Mouse (Mus musculus): ENCODE measurements around the gene Cacna1d.

Cacna1d gene

DNA sequence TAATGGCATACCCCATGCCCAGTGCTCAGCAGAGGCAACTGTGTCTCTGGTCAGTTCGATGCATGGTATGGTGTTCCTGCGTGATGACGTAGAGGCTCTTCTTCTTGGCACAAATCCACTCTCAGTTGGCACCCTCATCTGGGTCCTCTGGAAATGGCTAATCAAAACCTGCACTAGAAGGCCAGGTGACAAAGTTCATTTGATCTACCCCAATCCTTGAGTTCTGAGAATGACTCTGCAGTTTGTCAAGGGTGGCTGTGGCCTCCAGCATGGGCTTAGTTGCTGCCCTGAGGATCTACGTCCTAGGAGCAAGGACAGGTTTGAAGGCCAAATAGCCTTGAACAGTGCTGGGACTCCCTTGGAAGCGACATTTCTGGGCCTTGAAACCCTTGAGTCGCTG, 472.4 kb downstream of the Cacna1d start:
- DNase-seq (ENCODE audit: low spot score) = no peak

DNA sequence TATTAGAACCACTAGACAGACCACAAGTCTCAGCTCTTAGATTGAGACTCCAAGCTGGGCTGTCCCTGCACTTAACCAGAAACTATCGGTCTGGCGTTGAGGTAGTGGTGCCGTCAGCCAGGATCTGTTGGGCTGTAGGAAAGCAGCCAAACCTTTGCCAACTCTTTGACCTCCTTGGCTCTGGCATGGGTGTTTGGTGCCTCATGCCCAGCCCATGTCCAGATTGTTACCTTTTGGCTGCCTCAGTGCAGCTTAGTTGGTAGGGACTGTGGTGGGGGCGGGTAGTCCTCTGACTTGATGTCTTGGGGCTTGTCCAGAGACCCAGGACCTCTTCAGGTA, 472.8 kb downstream of the Cacna1d start:
- DNase-seq (ENCODE audit: low spot score) = no peak

DNA sequence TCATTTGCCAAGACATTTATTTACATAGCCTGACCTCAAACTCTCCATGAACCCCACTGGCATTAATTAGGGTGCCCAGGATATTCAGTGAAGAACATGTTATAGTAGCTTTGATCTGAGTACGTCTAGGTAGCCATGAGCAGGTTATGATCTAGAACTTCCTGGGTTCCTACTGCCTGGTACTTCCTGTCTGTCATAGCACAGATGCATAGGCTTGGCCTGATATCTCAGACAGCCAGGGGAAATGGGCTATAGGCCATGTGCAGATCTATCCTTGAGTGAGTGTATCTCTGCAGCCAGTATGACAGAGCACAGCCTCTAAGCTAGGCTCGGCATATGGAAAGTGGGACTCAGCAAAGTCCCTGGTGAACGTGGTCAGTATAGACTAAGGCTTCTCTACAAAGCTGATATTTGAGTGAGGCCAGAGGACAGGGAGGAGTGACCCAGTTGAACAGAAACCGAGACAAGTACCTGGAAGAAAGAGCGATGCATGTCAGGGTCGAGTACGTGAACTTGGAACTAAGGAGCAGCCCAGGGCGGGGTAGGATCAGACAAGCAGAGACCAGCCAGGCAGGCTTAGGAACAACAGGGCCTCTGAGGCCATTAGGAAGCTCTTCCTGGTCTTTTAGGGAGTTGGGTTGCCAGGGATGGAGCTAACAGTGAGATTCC, 473.3 kb downstream of the Cacna1d start:
- DNase-seq (ENCODE audit: low spot score) = no peak

DNA sequence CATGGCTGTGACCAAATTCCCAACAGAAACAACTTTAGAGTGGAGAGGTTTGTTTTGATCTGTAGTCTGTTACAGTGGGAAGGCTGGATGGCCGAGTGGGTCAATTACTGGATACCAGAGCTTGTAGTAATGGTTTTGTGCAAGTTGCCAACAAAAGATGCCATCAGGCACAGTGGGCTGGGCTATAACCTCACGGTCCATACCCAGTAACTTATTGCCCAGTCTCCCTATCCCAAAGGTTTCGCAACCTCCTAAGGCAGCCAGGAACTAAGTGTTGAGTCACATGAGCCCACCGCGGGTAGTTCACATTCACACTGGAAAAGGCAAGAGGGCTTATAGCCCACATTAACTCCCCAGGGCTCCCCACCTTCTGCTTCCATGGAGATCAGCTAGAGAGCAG, 474.6 kb downstream of the Cacna1d start:
- no peak for DNase-seq (ENCODE audit: low spot score)

DNA sequence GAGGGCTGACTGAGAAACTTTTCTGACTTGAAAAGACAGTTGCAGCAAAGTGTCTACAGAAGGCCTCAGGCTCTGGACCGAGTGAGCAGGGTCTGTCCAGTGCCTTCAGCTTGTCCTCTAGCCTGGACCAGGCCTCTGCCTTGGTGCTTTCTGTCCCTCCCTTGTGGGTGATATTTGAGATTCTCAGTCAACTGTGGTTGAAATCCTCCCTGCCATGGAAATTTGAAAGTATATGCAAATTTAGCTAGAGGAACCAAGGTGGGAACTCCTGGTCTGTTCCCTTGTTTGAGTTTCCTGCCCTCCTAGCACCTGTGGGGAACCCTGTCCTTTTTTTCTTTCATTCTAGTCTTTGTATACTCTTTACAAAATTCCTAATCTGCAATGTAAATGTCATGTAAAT, 476.2 kb downstream of the Cacna1d start:
- DNase-seq (ENCODE audit: low spot score) = no peak

DNA sequence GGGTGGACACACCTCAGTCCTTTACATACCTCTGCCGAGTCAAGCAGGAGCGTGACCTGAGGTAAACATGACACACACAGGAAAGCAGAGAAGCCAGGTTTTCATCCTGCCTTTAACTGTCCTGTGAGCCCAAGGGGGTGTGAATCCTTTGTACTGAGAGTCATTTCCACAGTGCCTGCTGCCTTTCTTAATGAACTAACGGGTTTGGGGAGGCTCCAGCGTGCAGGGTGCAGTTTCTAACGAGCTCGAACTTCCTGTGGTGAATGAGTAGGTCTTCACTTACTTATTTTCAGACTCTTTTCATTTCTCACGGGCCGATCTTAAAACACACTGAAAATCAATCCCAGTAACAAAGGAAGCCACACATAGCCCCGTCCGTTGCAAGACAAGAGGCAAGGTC, 476.8 kb downstream of the Cacna1d start:
- no peak for DNase-seq (ENCODE audit: low spot score)

DNA sequence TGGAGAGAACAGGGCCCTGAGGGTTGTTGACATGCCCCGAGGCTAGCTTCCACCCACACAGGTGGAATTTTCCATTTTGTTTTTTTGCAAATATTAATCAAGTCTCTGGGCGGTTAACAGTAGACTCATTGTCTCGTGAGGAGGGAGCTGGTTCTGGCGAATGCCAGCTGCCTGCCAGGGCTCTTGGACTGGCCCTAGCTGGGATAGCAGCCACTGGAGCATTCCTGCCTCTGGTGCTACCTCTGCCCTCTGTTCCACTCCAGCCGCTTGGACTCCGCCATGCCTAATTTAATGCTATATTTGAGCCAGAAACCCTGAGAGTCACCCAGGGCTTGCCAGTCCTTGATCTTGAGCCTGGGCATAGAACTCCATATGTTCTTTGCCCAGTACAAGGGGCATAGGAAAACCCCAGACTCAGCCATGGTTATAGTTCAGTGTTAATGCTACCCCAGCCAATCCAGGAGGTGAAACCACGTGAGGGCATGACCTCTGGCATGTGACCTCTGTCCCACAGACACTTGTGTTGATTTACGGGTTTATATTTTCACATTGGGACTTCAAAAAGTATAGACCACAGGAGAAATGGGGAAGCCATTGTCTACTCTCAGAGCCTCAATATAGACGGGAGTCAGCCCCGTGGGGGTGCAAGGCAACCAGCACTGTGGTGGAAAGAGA, 479.2 kb downstream of the Cacna1d start:
- no peak for DNase-seq (ENCODE audit: low spot score)

DNA sequence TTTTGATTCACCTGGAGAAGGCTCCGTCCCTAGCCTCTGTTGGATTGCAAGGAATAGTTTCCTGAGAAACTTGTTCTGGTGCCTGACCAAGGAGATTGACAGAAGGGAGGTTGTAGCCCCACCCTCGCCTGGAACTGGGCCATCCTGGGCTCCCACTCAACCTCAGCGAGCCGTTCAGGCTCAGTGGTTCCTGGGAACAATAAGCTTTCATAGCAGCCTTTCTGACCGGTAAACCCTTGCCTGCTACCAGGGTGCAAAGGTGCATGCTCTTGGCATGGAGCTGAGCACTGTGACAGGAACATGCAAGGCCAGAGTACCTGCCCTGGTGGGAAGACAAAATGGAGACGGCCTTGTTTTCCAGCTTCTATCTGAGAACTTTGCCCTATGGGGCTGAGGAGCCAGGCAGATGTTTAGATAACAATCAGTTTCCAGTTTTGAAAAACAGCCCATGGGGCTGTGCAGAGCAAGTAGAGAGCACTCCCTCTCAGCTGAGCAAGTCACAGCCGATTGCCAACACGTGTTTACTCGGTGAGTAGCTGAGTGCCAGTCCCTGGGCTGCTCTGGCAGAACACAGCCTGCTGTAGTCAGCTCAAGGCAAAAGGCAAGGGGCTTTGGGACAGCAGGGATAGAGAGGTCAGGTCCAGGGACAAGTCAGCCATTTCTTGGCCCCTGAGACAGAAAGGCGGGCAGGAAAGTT, 481.2 kb downstream of the Cacna1d start:
- DNase-seq (ENCODE audit: low spot score) = peak; percentile 49

DNA sequence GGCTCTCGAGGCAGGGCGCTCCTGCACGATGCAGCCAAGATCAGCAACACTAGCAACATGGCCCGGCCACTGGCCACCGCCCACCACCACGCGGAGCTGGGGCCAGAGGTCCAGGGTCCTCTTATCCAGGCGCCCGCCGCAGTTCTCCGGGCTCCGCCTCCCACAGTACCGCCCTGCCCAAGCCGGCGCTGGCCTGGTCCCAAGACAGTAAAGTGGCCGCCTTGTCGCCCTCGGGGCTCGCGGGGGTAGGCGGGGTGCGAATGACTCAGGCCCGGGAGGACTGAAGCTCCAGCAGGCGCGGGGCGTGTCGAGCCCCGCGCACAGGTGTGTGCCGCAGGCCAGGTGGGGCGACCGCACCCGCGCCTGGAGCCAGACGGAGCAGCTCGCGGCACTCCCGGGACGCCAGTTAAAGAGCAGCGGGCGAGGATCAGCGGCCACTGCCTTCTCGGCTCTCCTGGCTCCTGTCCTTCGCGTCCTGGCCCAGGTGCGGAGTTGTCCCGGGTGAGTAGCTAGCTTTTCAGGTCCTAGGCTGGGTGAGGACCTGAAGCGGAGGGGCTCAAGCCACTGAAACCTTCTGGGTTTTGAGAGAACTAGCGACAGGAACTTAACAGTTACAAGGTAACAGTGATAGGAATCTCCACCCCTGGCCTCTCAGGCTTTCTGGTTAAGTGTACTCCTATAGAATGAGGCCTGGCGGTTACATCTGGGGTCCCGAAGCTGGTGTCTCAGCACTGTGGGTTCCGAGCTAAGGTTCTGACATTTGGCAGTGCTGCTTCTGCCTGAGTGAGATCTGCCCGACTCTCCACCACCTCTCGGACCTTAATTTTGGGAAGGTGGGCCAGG, 482.3 kb downstream of the Cacna1d start, which contains the start of the genes Il17rb and Chdh:
Il17rb (minus strand) TSS at position 164 of the 843 bp plus-strand sequence.
Chdh (plus strand) TSS at position 291 of the 843 bp plus-strand sequence.
- peak; percentile 41 for DNase-seq (ENCODE audit: low spot score)

DNA sequence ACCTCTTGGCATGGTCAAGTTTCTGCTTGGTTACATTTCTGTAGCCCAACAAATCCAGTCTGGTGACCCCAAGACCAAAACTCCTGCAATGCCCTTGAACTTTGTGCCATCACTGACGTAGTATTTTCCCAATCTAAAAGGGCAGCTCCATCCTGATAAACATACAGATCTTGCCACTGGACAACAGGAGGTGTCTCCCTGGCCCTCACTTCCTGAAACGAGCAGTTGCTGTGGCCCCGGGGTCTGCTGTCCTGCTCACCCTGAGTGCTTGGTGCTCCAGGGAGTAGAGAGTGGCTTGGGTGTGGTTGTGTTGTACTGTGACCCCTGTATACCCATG, 491.8 kb downstream of the Cacna1d start:
- no peak for DNase-seq (ENCODE audit: low spot score)

DNA sequence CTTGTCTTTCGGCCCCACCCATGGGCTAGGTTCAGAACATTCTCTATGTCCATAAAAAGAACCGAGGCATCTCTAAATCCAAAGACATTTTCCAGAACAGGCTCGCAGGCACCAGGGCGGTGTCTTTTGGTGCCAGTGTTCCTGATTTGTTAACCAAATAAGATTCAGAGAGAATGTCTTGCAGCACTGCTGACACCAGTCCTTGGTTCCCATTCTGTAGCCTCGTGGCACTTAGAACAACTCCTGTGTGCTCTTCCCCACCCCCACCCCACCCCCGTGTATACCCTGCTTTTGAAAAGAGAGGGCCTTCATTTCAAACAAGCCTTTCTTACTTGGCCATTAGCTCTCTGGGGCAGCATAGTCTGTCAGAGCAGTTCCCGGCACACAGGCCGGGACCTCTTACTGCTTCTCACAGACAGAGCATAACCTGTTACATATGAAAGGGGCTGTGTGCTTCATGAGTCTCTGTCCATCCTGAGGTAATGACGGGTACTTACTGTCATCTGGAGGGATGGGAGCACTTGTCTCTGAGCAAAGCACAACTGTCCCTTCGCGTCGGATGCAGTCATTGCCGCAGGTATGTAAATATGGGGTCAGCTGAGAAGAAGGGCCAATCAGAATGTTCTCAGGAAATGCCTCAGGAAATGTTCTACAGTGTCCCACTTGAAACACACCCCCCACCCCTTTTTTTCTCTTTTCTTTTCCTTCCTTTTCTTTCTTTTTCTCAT, 492.3 kb downstream of the Cacna1d start:
- no peak for DNase-seq (ENCODE audit: low spot score)

DNA sequence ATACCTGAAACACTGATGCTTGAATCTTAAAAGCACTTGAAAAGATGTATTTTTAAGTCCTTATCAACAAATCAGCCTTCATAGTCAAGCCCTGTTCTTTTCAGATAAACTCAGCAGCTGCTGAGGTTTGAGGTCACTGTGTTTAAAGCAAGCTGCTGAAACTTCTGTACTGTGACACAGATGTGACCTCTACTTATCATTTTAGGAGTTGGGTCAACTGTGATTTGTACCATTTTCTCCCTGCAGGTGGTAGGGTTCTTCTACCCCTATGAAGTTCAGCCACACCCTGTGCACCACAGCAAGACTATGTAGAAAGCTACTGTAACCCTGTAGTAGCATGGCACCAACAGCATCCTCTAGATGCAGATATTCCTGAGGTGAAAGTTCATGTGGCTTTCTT, 493.9 kb downstream of the Cacna1d start:
- no peak for DNase-seq (ENCODE audit: low spot score)

DNA sequence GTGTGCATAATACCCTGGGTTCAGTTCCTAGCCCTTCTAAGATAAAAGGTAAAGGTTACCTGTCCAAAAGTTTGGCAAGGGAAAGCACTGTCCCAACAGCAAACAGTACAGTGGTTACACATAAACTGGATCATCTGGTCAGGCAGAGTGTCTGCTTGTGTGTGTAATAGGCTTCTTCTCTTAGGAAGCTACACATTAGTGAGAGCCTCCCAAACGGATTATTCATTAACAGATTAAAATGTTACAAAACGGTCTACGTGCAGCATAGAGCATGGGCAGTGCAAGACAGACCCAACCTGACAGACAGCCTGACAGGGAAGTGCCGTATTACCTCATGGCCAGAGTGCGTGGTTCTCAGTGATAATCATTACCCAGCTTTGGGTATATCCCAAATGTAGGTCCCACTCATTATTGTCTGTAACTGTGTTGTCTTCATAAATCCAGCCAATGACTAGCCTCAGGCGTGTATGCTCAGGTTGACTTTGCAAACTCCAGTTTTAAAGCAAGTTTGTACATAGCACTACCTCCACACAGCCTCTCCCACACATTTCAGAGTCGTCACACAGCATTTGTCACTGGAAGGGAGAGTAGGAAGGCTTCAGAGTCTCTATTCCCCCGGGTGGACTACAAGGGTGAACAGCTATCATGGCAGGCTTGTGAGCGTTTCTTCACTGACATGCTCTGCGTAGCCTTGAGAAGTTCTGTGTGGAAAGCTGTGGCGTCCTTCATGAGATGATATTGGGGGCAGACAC, 495.1 kb downstream of the Cacna1d start:
- no peak for DNase-seq (ENCODE audit: low spot score)

DNA sequence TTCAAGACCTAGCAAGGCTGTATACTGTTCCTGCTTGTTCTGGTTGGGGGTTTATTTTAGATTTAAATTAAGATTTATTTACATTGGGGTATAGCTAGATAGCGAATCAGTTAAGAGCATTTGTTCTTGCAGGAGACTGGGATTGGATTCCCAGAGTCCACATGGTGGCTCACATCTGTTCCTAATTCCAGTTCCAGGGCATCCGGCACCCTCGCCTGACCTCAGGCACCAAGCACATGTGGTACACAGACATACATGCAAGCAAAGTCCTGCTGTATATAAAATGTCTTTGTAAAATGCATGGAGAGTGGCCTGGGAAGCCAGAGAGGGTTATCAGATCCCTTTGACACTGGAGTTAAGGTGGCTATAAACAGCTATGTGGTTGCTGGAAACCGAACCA, 496.3 kb downstream of the Cacna1d start:
- DNase-seq (ENCODE audit: low spot score) = no peak
